Mouse (Mus musculus): Measurements from ENCODE around the gene Cntnap2.

Gene Cntnap2

DNA sequence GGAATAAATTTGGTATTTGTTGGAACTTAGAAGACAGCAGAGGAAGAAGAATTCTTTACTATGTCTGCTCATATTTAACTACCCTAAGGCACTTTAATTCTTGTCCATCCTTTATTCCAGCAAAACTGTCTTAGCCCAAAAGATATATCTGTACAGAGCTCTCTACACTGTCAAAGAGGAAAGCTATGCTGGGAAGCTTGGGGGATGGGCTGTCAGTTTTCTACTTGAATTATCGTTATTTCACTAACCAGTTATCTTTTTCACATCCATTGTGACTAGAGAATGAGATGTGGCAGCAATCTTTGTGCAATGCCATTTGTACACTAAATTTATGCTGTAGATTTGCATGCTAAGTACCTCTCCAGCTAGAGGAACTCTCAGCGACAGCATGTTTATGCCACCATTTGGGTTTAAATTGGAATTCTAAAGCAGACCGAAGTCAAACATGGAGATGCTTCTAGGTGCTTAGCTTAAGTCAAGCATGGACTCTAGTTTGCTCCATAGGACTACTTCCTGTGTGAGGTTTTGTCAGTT is 268.9 kb downstream of the Cntnap2 start:
- DNase-seq (ENCODE audit: low read depth, low spot score), result no peak

DNA sequence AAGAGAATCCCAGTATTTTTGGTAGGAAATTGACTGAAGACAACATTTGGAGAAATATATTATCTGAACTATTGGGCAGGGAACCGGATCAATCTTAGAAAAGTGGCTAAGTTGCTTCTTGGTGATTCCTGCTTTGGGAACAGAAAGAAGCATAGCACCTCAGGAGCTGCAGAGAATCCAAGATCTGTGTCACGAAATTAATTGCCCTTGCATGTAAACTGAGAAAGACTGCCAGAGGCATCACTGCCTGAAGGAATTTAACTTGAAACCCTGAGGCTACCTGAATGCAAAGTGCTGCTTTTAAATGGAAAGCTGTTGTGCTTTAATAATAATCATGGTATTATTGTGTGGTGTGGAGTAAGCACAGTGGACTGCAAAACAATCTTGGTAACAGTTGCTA is 286.2 kb downstream of the Cntnap2 start:
- no peak for DNase-seq (ENCODE audit: low read depth, low spot score)

DNA sequence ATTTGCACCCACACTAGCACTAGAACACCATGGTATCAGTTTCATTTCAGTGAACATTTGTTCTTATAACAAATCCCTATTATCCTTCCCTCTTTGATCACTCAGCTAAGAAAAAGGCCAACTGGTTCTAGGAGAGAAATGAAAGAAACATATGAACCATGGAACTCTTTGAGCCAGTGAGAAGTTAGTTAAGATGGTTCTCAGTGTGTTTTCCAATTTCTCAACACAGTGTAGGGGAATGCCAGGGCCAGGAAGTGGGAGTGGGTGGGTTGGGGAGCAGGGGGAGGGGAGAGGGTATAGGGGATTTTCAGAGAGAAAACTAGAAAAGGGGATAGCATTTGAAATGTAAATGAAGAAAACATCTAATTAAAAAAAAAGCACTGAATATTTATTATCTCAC is 286.8 kb downstream of the Cntnap2 start:
- no peak for DNase-seq (ENCODE audit: low read depth, low spot score)

DNA sequence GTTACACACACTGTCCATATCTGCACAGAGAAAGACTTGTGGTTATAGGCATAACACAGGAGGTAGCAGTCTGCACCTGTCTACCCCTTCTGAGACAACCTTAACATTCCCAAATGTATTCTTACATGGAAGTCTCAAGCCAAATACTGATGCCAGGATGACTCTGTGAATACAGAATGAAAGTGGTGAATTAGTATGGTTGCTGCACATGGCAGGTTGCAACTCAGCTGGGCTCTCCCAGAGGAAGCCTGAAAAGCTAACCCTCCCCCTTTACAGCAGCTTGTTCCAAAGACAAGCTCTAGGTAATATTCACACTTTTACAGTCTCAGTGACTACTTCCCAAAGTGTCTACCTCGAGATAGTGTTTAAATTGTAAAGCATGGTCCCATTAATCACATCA is 307.3 kb downstream of the Cntnap2 start:
- no peak for DNase-seq (ENCODE audit: low read depth, low spot score)

GRCm38 (mm10) chr6:45381126-45381525 is 322.0 kb downstream of the Cntnap2 start:
- DNase-seq (ENCODE audit: low read depth, low spot score), result no peak

GRCm38 (mm10) chr6:45389034-45389433 is 329.9 kb downstream of the Cntnap2 start:
- no peak for DNase-seq (ENCODE audit: low read depth, low spot score)

DNA sequence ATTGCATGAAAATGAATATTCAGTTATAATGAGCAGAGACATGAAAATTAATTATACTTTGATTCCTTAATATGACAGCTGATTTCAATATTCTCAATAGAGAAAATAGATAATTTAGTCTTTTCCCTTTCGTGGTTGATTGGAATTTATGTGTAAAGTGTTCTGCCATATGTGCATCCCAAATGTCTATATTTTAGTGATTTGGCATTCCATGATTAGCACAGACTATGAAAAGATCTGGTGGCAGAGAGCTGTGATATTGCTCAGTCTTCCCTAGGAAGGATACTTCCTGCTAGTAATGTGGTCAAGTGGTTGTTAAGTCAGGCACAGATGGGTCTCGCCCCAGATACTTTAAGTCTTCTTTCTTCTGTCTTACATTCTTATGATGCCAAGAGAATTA is 354.5 kb downstream of the Cntnap2 start:
- no peak for DNase-seq (ENCODE audit: low read depth, low spot score)

DNA sequence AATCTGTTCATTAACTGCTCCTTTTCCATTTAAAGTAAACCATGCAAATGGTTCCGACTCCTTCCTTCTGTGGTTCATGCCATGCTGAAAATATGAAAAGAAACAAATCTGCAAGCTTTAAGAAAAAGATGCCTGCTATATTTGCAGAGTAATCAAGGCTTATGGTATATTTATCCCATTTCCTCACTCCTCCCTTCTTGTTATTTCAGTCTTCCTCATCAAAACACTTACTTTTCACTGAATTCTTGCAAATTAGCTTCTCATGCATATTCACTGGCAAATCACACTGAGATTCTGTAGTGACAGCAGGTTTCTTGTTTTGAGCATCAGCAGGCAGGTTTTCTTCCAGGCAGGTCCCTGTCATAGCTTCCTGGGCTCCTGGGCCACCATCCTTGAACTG is 396.3 kb downstream of the Cntnap2 start:
- DNase-seq (ENCODE audit: low read depth, low spot score), result no peak

- DNase-seq (ENCODE audit: low read depth, low spot score), result no peak
Measured at GRCm38 (mm10) chr6:45518221-45518620, 459.1 kb downstream of the Cntnap2 start.

DNA sequence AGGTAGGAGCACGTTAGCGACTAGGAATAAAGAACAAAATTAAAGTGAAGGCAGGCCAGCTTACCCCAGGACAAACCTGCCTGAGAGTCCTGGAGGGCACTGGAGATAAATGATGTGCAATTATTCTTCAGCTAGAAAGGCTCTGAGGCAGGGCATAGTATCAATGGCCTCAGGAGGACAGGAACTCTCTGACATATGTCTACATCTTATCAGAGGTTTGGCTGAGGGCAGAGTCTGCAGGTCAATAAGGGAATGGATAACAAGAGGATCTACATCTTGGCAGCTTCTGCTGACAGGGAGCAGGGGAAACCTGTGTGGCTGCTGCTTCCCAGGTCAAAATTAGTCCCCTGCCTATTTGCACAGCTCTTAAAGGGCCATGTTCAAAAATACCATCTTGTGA is 477.8 kb downstream of the Cntnap2 start:
- no peak for DNase-seq (ENCODE audit: low read depth, low spot score)

- DNase-seq (ENCODE audit: low read depth, low spot score), result peak; percentile 17
Measured at GRCm38 (mm10) chr6:45544319-45544875, 485.2 kb downstream of the Cntnap2 start.

- no peak for DNase-seq (ENCODE audit: low read depth, low spot score)
Measured at GRCm38 (mm10) chr6:45559724-45560123, 500.6 kb downstream of the Cntnap2 start.

DNA sequence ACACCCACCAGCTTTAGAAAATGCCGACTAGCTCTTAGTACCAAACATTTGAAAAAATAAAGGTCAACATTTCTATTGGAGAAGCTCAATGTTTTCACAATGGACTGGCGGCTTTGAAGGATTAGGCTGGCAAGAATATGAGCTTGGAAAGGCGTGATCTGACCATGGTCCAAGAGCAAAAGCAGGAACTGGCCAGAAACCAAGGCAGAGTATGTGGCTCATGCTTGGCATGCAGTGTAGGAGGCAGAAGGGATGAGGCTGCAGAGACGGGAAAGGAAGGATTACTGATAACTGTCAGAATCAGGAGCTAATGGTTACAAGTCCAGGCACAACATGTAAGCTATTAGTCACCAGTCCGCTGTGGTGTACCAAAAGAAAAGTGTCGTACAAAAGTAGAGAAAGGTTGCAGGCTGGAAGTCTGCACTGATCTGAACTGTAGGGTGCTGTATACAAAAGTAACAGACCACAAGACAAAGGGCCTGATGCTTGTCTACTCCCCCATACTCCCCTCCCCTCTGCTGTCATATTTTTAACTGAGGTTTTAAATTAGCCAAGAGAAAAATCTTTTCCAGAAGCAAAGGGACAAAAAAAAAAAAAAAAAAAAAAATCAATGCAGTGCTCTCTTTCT is 525.4 kb downstream of the Cntnap2 start:
- DNase-seq (ENCODE audit: low read depth, low spot score), result no peak

DNA sequence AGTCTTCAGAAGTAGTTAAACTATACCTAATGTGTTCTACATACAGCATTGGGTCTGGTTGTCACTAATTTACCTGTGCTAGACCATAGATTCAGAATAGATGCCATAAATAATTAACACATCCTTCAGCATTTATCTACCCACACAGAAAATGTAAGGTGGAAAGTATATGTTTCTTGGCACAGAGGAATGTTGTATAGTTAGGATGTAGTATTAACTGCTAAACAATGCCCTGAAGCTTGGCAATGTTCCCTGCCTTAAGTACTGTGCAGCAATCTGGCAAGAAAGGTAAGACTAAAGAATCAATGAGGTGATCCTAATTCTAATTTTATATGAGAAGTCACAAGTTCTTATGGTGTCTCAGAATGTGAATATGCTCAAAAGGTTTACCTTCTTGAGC is 529.9 kb downstream of the Cntnap2 start:
- no peak for DNase-seq (ENCODE audit: low read depth, low spot score)

DNA sequence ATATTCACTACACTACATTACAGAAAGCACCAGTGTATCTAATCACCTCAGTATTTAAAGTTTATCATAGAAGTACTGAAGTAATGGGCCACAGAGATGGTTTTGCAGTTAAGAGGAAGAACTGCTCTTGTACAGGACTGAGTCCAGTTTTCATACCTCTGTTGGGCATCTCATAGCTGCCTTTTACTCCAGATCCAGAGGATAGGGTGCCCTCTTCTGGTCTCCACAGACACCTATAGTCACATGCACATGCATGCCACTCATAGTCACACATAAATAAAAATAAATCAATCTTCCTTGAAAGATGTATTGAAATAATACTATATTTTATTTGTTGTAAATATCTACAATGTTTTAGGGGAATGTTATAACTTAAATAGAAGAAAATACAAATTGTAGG is 587.9 kb downstream of the Cntnap2 start:
- DNase-seq (ENCODE audit: low read depth, low spot score), result no peak

- DNase-seq (ENCODE audit: low read depth, low spot score), result no peak
Measured at GRCm38 (mm10) chr6:45648419-45648818, 589.3 kb downstream of the Cntnap2 start.

GRCm38 (mm10) chr6:45700287-45700686 is 641.1 kb downstream of the Cntnap2 start:
- no peak for DNase-seq (ENCODE audit: low read depth, low spot score)

DNA sequence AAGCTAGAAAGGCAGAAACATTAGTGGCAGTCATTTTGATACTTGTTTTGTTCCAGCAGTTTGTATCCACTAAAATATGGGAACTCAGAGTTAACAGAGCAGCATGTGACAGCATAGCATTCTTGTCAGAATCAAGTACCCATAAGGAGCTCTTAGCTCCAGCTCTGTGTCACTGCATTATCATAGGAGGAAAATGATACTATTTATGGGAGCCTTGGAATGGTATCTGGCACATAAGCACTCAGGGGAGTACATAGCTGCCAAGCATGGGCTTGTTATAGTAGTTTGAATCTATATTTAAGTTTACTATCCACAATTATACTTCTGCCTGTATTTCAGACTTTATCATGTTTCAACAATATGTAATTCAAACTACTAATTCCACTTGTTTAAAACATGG is 732.5 kb downstream of the Cntnap2 start:
- no peak for DNase-seq (ENCODE audit: low read depth, low spot score)

GRCm38 (mm10) chr6:45841626-45842341 is 782.6 kb downstream of the Cntnap2 start:
- DNase-seq (ENCODE audit: low read depth, low spot score), result no peak

DNA sequence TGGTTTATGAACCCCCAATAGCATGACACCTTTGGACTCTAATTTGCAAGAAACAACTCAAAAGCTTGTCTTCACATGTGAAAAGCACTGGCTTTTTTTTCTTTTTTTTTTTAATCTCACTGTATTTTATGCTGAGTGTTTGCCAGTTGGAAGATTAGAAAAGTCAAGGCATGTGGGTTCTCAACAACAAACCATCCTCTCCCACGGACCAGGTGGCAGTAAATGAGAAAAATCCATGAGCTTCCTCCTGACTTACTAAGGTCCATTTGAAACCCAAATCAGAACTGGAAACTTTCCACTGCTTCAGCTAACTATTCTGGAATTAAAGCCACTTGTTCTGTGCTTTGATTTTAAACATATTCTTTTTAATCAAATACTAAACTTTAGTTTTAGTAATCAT is 784.6 kb downstream of the Cntnap2 start:
- DNase-seq (ENCODE audit: low read depth, low spot score), result no peak

DNA sequence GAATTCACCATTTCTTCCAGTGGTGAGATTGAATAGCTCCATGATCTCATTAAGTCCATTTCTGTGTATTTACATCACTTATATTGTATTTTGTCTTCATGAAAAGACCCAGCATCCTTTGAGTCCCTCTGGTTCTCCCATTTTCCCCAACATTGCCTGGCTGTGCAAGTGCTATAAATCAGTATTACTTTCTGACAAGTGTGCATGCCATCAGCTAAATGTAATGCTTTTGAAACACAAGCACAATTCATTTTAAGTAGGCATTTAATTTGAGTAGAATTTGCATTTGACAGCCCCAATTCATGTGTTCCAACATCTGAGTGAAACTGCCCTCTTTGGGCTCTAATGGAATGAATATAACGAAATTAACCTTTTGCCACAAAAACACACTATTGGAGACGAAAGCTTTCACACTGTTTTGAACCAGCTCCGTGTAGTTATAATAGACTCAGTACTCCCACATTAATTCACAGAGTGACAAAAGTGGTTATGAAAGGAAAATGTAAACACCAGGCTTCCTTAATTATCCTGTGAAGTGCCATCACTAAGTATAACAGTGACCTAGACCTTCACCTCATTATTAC is 812.3 kb downstream of the Cntnap2 start:
- no peak for DNase-seq (ENCODE audit: low read depth, low spot score)

DNA sequence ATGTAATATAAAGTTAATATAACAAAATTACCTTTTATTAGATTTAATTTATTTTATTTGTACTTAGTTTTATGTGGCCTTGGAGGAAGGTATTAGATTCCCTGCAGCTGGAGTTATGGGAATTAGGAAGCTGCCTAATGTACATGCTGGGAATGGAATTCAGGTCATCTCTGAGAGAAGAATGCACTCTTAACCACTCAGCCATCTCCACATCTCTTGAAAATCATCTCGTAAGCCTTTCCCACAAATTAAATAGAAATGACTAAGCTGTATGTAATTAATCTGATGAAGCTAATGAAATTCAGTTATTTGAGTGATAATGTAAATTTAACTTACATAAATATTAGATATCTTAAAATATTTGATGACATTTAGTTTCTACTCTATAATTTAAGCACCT is 826.3 kb downstream of the Cntnap2 start:
- DNase-seq (ENCODE audit: low read depth, low spot score), result no peak

GRCm38 (mm10) chr6:45887901-45888300 is 828.7 kb downstream of the Cntnap2 start:
- no peak for DNase-seq (ENCODE audit: low read depth, low spot score)

Data from embryo, embryonic 11.5 days (tissue).